Mouse (Mus musculus) telencephalon, adult 2 months (tissue): Measurements from ENCODE around the gene Mcu.

Source experiments
- DNase-seq: peaks from one replicate; pipeline ENCODE4 v3.0.0-alpha.2; 2011; ENCODE audit warnings: low read depth, low spot score

Gene Mcu

GRCm38 (mm10) chr10:59613276-59613675, 3.2 kb downstream of the Mcu start:
- no peak for DNase-seq

GRCm38 (mm10) chr10:59604879-59605464, 11.5 kb downstream of the Mcu start:
- DNase-seq = no peak

GRCm38 (mm10) chr10:59603843-59604242, 12.6 kb downstream of the Mcu start:
- DNase-seq = no peak

- DNase-seq = no peak
These were observed 13.6 kb downstream of the Mcu start for GRCm38 (mm10) chr10:59602891-59603290.

DNA sequence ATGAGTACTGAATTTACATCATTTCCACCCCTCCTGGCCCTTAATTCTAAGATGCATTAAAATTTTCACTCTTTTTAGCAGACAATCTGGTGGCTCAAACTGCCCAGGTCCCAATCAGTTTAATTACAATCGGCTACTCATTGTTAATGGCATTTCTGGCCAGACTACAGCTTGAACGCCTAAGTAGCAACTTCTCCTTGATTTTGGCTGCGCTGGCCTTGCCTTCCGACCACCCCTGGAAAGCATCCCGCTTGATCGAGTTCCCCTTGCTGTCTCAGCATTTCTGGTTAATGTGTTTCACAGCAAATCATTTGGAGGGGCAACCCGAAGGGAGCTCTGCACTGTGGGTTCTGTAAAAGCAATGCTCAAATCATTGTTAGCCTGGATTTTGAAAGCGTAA, 14.4 kb downstream of the Mcu start:
- no peak for DNase-seq

- DNase-seq = no peak
These were observed 16.0 kb downstream of the Mcu start for GRCm38 (mm10) chr10:59600516-59600915.

- peak; percentile 75 for DNase-seq
These were observed 22.5 kb downstream of the Mcu start for GRCm38 (mm10) chr10:59593826-59594570.

DNA sequence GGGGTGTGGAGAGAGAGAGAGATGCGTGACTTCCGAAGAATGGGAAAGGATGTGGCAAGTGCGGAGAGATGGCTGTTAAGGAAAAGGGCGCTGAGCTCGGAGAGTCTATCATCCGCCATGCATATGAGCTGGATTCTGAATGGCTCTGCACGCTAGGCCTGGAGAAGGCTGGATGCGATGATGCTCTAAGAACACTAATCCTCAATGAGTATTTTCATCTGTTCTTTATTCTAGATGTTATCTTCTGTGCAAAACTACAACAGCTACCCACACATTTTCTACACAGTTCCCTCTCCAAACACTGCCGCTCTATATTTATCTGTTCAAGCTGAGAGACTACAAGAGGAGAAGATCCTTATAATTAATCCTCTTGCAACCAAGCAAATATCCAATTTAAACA, 25.9 kb downstream of the Mcu start:
- DNase-seq = peak; percentile 79

DNA sequence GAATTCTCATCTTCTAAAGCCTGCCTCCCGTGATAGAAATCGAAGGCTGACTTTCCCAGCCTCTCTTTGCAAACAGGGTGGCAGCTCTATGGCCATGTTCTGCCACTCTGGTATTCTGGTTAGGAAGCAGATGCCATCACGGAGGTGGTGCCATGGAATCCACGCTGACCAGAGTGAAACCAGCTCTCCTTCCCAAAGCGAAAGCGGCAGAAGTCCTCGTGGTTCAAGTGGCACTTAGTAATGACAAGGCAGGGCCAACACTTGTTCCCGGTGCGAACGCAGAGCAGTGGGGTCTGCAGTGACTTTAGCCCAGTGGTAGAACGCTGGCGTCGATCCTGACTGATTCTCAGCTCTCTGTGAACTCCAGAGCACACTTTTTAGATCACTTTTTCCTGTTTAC, 26.6 kb downstream of the Mcu start:
- DNase-seq = no peak

DNA sequence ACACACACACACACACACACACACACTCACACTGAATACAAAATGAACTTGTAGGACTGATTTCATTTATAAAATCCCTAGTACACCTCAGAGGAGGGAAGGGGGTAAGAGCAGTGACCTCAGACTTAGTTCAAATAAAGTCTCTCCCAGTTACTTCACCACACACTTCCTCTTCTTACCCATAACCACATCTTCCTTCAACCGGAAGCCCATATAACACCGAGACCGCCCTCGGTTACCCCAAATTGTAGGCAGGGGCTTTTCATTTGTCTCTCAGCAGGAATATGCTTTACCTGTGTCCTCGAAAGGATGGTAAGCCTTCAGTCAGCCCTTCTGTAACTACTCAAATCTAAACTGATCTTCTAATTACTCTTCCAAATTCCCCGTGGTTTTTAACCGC, 27.1 kb downstream of the Mcu start:
- DNase-seq = no peak

DNA sequence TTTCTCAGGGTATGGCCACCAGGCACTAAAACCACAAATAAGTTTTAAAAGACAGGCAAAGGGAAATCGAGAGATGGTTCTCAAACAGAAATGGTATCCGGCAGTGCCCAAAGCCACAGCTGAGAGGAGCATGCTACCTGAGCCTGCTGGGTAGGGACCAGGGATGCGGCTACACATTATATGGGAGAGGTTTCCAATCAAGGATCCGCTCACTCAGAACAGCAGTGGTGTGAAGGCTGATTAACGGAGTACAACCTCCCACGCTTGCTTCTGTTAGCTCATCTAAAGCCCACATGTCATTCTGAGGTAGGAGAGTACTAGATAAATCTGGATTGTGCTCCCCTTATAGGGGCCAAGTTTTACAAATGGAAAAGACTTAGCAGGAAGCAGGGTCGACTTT, 28.4 kb downstream of the Mcu start:
- DNase-seq = peak; percentile 62

DNA sequence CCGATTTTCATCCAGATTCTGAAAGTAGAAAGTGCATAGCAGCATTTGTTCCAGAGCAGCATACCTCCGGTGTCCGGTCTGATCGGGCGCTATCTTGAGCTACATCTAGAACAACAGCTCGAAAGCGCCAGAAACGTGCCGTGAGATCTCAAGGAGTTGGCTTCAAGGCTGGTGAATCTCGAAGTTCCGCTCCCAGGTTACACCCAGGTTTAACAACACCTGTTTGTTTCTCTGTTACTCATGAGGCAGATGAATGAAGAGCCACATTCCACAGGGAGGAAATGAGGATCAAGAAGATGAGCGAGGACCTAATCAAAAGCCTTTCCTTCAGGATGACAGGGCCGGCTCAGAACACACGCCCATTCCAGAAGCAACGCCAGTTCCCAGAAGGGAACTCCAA, 29.7 kb downstream of the Mcu start:
- DNase-seq = no peak

- no peak for DNase-seq
These were observed 30.9 kb downstream of the Mcu start for GRCm38 (mm10) chr10:59585621-59586020.

DNA sequence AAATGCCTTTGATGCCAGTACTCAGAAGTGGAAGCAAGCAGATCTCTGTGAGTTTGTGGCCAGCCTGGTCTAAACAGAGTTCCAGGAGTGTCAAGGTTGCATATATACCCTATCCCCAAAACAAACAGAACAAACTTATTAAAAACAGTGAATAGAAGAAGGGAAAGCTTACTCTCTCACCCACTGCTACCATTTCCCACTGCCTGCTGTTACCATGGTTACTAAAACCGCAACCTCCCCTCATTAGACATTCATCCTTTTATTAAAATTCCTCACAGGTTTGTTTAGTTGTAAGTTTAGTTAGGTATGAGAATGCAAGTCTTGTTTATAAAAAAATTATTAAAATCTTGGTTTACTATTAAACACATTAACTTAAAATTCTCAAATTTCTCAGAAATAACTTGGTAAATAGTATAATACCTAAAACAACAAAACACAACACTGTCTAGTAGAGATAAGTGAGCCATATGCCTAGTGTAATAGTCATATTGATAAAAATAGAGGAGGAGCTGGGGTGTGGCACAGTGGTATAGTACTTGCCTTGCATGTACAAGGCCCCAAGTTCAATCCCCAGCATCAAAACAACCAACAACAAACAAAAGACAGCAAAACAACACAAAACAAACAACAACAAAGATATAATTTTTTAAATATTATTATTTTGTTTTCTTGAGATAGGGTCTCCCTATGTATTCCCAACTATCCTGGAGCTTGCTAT, 34.5 kb downstream of the Mcu start:
- DNase-seq = no peak

DNA sequence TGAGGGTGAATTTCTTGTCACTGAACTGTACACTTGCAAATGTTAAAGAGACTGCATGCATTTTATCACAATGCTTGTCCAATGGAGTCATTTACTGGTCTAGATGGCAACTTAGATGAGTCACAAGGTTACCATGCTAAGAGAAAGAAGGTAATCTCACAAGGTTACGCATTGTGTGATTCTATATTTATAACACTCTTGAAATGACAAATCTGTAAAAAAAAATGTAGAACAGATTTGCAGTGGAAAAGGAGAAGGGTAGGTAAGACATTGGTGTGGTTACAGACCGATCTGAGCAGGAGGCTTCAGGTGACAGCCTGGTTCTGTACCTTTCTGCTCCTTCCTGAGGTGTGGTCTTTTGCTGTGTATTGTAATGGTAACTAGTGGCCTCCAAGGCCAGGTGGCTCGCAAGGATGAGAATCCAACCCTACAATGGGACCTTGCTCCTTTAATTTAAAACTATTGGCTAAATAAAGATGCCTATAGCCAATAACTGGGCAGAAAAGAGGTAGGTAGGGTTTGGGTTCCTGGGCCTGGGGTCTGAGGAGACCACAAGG, 35.8 kb downstream of the Mcu start:
- no peak for DNase-seq

DNA sequence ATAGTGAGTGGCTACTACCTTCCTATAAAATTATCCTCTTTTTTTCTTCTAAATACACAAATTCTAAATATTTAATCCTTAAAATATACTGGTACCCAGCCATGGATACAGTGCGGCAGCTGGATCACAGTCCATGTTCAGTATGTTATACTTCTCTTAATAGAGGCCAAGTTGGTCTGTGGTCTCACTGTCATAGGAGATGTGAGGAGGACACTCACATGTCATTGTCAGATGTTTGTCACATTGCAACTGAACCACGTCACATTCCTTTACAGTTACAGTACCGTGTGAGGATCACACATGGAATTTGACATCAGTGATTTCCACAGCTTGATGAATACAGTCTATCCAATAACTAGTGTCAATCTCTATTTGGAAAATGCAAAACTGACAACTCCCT, 36.8 kb downstream of the Mcu start:
- no peak for DNase-seq

DNA sequence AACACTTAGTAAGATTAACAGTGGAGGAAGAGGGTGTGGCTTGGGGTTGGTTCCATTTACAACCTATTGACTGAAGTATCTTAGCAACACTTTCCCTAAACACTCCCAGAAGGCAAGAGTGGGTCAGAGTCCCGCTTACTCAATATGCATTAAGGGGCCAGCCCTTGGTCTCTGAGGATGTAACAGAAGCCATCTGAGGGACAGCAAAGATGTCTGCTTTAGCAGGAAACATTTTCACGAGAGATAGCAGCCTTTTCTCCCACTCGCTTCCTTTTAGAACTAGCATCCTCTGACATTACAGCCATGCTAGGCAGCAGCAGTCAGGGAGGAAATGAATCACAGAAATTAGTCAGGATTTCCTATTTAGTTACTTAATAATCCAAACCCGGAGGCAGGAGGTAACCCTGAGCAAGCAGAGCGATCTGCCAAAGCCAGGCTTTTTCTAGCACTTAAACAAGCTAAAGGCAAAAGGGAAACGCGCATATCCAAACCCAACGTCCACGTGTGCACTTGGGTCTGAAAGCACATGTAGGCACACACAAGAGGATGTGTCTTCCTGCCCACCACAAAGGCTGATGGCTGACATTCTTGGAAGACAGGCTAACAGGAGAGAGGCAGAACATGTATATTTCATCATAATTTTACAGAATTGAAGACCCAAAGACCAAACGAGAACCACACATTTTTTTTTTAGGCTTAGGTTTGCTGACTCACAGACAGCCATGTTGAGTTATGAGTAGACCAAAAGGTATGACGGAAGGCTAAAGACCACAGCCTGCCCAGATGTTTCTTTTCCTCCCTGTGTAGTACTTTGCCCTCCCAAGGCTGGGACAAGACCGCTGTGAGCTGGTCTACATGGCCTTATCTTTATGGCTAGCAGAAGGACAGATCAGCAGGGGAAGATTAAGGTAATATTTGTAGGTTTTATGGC, 38.4 kb downstream of the Mcu start:
- no peak for DNase-seq

- no peak for DNase-seq
These were observed 40.2 kb downstream of the Mcu start for GRCm38 (mm10) chr10:59576305-59576704.

GRCm38 (mm10) chr10:59571964-59572363, 44.5 kb downstream of the Mcu start:
- no peak for DNase-seq

DNA sequence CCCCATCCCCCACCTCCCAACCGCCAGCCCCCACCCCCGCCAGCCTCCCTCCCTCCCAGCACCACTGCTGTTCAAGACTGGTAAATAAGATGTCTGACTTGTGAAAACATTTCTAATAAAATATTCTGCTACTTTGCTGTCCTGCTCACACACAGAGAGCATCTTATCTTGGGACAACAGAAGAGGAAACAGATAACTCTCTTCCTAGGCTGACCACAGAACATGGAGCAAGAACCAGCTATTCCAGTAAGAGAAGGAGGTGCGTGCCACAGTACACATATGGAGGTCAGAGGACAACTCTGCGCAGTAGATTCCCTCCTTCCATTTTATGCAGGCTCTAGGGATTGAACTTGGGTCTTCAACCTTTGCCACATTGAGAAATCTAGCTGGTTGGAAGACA, 45.2 kb downstream of the Mcu start:
- DNase-seq = no peak

- no peak for DNase-seq
These were observed 45.7 kb downstream of the Mcu start for GRCm38 (mm10) chr10:59570780-59571179.

DNA sequence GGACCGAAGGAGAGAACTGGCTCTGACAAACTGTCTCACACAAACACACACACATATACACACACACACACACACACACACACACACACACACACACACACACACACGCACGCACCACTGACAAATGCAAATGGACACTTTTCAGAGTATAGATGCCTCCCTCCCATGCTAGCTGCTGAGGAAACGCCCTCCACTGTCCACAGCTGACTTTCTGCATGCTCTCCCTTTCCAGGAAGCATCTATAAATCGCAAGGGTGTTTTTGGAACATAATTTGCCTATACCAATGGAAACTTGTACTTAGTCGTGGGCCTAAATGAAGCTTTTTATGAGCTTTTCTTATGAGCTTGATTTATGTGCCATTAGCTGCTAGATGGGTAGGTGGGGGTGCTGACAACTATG, 46.1 kb downstream of the Mcu start:
- no peak for DNase-seq
